Mouse (Mus musculus) adrenal gland, adult 18-20 months (tissue): ENCODE data around the gene Syndig1. TPM values are rescaled to one million over a fixed set of nuclear protein-coding genes. Genes with fewer than 3 reads are reported as not detected.

ENCODE experiments used
- total RNA-seq, 2 experiments: library from RNA; stranded (reverse); gene quantifications; 1 replicate in 1 of 2; 2 replicates in 1 of 2; pipeline ENCODE4 v1.2.3; 2021

The Syndig1 gene
- total RNA-seq, 2 experiments from 2014 or later = 0.86 to 1.3 TPM

Other genes with a start within 250 kb of the Syndig1 start
- gene C530025M09Rik, start 2.0 kb downstream of the Syndig1 start, total RNA-seq = not detected